In genomic region chr14:57758237-57758636, GRCm38 (mm10) we compare ENCODE assay signal across 9 mouse cellular contexts. TPM values are rescaled to one million over a fixed set of nuclear protein-coding genes. Genes with fewer than 3 reads are reported as not detected.
DNase-seq lines count a peak whose midpoint lies in the region; ATAC-seq and TF ChIP-seq lines count a peak whose summit lies in the region.
"Had no signal": no experiment of that assay in that cellular context is flagged by ENCODE, and none has a peak within 500 bp of the region (broad histone marks: within the 10 kb centered on the region; RNA-seq: fewer than 3 reads in every experiment).

Gene Lats2 (minus strand): TSS chr14:57758388.

- no peak for ATAC-seq in kidney, postnatal 0 days (replicated peaks; ENCODE audit: low FRiP score, low read depth)

- no peaks in the 10 kb centered on the region for H3K27me3 ChIP-seq in kidney, postnatal 0 days (ENCODE audit: insufficient read depth, low read length)

- no peak within 1 kb of the TSS for H3K9ac ChIP-seq in kidney, postnatal 0 days (ENCODE audit: low read depth, low read length)

- no peak for TF ChIP-seq CTCF in kidney, postnatal 0 days (IDR thresholded peaks at IDR 0.05; ENCODE audit: low read depth)

- H3K4me3 ChIP-seq in kidney, postnatal 0 days (replicated peaks; ENCODE audit: low read depth, low read length) = no peak within 1 kb of the TSS
- H3K4me3 ChIP-seq: megakaryocyte, embryonic 14.5 days had no signal

- no peaks in the 10 kb centered on the region for H3K9me3 ChIP-seq in kidney, postnatal 0 days (replicated peaks; ENCODE audit: low read length)

- 0 out of 2 replicates have a peak, but pooled peaks cover 7% of the 10 kb centered on the region for H3K4me1 ChIP-seq in kidney, postnatal 0 days (replicated peaks; ENCODE audit: insufficient read depth, low read length)

- no peaks in the 10 kb centered on the region for H3K36me3 ChIP-seq in kidney, postnatal 0 days (ENCODE audit: insufficient read depth, low read length)

- no peak within 1 kb of the TSS for H3K4me2 ChIP-seq in kidney, postnatal 0 days (ENCODE audit: low read length)

- no peak within 1 kb of the TSS for H3K27ac ChIP-seq in kidney, postnatal 0 days

- WGBS in kidney, postnatal 0 days = 71% methylated on average over 4 of the region's 4 CpGs

- DNase-seq in kidney, postnatal 0 days (ENCODE audit: low spot score) = no peak
- no peak for DNase-seq in kidney, adult 8-10 months
- no peak for DNase-seq in adrenal gland, adult 2 months
- no peak for DNase-seq in gastrocnemius, adult 18-20 months (ENCODE audit: low spot score)
- no peak for DNase-seq in layer of hippocampus, postnatal 10 days (ENCODE audit: low spot score in 2 of 2)
- DNase-seq in ovary, postnatal 10 days (ENCODE audit: low spot score) = no peak
- DNase-seq in kidney, adult 11 months = no peak
- DNase-seq in thymus, postnatal 10 days (ENCODE audit: low spot score in 2 of 2) = no peak

RNA-seq across cellular contexts. Expression of gene Lats2, which starts in this region (rescaled TPM):
- 22.0 and 24.2 TPM in 2 replicates for polyA plus RNA-seq in kidney, postnatal 0 days (2015; fragmentation: Nextera tagmentation; extraction: Ambion mirVana)
- 10 to 100 TPM; 43.0 to 44.4 TPM for total RNA-seq in adrenal gland, adult 2 months (2021)
- polyA plus RNA-seq in adrenal gland, adult 2 months (2012; rRNA removed) = 92.0 and 94.2 TPM in 2 replicates
- total RNA-seq in gastrocnemius, adult 18-20 months (2021) = 10 to 100 TPM; 18.4 to 18.9 TPM
- total RNA-seq in layer of hippocampus, postnatal 10 days (2021) = 10 to 100 TPM; 20.7 to 25.5 TPM
